Mouse (Mus musculus) mesoderm, embryonic 11.5 days (tissue): ENCODE results near the gene Ptprs.

Experiments used
- DNase-seq: peaks from one replicate; pipeline ENCODE4 v3.0.0-alpha.2; 2012; ENCODE audit warnings: low read depth, low spot score

The Ptprs gene

DNA sequence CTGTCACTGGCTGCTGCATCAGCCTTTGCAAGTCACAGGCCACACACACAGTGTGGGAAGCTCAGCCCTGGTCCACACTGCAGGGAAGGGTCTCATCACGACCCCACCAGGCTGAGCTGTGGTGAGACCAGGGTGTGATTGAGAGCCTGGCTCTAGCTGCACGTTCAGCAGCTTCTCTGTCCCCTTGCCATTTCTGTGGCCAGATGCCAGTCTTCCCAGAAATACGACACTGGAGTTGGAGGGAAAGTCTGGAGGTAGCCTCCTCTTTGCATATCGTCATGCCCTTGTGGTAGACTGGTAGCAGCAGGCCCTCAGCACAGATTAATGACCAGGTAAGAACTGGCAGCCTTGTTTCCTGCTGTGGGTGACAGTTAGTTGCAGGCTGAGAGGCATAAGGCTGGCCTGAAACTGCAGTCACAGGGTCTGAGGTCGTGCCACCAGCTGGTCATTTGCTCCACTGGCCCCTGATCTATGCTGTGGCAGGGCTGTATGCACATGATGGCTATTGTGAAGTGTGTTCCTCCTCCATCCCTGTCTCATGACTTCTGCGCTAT is 96.9 kb downstream of the Ptprs start:
- DNase-seq, result no peak

DNA sequence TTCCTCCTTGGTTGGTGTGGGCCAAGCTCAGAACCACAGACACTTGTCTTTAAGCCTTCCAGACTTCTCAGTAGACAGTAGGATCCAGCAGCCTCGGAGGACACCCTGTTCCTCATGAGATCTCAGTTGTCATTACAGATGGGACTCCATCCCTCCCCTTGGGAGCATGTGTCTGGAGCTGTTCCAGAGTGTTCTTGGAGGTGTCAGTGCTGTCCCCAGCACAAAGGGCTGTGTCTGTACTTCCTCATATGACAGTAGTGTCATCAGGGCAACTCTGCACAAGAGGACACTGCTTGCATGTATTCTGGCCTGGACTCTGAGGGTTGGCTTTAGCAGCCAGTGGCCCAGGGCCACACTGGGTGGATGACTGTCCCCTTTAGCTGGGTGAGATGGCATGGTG is 101.4 kb downstream of the Ptprs start:
- no peak for DNase-seq

DNA sequence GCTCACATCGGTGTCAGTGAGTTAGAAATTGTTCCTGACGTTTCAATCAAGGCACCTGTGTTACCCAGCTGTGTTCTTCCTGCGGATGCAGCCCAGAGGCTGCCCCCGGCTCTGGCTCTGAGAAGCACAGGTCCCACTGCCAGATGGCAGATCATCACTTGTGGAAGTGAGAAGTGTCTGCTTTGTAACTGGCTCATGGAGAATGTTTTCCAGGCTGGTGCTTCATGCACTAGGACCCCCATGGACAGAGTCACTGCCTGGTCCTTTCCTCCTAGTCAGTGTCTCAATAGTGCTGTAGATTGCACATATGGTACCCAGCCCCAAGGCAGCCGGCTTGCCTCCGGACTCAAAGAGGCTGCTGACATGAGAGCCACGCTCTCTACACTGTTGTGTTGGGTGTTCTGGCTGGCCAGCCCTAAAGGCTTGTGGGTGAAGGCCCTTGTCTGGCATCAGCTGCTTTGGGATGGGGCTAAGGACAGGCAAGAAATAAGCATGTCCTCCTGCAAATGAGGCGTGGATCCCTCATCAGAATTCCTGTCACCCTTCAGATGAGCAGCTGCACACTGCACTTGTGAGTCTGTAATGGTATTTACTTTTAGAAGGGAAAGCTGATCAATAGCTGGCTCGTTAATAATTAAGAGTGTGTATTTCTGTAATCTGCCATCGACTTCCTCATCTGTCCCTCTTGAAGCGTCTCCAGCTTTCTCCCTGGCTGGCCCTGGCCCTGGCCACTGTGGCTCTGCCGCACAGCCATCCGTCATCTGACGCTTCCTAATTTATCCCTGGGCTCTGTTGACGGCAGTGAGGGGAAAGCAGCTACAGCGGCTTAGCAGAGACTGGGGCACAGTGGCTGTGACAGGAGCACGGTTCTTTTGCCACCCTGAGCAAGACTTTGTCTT is 102.9 kb downstream of the Ptprs start:
- DNase-seq, result no peak

DNA sequence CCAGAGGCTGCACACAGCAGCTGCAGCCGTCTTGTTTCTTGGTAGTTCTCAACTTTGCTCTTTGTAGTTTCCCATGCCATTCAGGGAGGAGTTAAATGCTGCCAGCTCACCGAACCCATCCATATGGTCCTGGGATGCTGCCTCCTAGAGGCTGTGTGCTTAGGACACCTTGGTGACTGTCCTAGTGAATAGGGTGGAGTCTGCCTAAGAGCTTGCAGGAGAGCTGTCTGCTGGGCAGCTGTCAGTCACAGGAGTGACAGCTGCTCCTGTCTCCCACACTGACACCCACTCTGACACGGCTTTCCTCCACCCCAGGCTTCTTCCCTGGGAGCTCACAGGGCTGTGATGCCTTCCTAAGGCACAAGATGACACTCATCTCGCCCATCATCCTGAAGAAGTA is 104.2 kb downstream of the Ptprs start:
- DNase-seq, result no peak

DNA sequence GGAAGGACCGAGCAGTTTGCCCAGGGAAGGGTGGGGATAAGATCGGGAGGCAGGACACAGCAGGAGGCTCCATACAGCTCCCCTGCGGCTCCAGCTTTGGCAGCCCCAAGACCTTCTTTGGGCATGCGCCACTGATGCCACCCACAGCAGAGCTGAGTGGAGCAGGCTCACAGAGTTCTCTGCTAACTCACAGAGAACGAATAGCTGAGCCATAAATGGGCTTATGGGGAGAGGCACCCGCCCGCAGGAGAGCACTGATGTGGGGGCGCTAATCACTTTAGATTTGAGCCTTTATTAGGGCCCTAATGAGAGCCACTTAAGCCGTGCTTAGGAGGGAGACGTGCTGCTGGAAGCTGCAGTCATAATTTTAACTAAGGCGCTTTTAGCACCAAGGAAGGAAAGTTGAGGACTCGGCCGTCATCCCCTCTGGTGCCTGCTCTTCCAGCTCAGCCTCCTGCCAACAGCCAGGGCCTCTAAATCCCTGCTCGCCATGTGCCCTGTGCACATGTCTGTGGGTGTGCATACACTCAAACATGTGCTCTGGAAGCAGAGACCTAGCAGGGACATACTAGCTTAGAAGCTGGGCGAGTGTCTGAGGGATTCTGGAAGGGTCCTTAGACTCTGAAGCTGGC is 105.1 kb downstream of the Ptprs start:
- DNase-seq, result no peak

DNA sequence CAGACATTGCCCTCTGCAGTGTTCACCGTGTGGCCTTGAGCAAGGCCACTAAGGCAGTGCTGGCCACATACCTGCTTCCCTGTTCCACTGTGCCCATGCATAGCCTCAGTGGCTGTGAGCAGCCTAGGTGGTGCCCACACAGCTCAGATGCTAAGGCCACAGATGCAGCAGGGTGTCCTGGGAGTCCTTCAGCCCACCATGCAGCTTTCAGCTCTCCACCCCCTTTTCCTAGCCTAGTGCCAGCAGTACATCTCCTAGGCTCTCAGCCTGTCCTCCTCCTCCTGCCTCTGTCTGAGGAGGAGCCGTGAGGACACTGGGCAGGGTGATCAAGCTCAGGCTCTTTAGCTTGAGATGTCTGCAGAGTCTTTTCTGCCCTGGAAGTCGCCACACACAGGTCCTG is 106.2 kb downstream of the Ptprs start:
- no peak for DNase-seq

DNA sequence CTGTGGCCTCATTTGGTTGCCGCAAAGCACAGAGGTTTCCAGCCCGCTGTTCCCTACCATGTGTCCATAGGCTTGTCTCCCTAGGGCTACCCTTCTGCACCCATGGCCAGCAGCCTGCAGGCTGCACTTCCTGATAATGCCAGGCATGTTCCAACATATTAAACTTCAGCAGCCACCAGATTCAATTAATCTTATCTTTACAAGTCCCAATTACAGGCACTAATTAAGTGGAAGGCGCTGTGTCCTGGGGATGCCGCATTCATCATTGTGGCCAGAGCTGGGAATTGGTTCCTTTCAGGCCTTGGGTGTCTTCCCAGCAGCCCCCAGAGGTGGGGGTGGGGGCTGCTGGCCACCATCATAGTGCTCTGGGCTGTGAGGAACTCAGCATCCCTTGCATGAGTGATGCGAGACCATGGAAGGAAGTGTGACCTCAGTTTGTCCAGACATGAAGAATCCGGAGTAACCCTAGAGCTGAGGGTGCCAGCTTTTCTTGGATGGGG is 107.9 kb downstream of the Ptprs start:
- no peak for DNase-seq

DNA sequence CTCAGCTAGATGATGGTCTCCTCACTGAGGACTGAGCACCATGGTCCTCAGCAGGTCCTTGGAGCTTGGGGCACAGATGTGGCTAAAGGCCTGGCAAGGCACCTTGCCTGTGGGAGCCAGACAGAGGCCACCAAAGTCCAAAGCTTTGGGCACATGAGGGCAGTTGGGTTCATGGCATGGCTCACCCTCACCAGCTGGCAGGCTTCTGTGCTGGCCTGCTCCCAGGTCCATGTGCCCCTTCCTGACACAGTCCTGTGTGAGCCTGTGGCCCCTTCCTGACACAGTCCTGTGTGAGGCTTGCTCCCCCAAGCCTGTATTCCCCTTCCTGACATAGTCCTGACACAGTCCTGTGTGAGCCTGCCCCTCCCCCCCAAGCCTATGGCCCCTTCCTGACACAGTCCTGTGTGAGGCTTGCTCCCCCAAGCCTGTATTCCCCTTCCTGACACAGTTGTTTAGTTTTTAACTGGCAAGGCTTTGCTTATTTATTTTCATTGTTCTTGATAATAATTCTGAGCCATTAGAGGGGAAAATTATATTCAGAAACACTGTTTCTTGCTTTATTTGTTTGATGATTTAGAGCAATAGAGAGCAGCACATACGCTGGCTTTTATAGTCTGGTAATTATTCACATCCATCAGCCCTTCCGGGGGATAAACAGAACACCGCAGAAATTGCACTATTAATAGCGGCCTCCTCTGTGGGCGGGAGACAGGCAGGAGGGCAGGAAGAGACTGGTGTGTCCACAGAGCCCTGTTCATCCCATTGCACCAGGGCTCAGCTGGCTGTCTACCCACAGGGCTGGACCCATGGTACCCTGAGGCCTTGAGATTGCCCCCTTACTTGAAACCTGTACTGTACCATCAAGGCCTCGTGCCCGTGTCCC is 110.3 kb downstream of the Ptprs start:
- no peak for DNase-seq
